Mouse (Mus musculus): ENCODE results near the gene Ttc39b. TPM values are rescaled to one million over a fixed set of nuclear protein-coding genes. Genes with fewer than 3 reads are reported as not detected.

Ttc39b gene
- total RNA-seq, 2 experiments from 2014 or later: 65.1 to 66.7 TPM

DNA sequence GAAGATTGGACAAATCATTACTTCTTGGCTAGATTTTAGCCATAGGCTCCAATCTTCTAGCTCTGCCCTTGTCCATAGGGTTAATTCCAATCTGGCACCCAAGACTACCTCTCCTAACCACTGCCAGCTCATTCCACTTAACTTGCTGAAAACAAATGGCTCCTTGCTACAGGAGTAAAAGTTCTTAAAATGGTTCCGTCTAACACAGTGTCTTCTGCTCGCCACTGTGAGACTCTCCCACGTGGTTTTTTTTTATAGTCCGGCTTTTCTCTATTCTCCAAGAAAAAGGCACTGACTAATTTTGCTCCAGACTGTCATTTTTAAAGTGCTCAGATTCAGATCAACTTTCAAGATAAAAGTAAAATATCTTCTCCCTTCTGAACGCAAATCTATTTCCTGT is 104.8 kb downstream of the Ttc39b start:
- peak overlapping the region; percentile 20 for H3K27ac ChIP-seq
- DNase-seq (ENCODE audit: extremely low spot score in 1 of 2, low spot score in 2 of 2): no peak
- TF ChIP-seq CTCF (IDR thresholded peaks at IDR 0.05): no peak
- H3K4me3 ChIP-seq: no peak overlapping the region
- intact Hi-C loops (cut with DNase I): no loop called here

- no peak overlapping the region for H3K4me3 ChIP-seq
- intact Hi-C loops (cut with DNase I): no loop called here
- no peak for TF ChIP-seq CTCF (IDR thresholded peaks at IDR 0.05)
- no peak for DNase-seq (ENCODE audit: extremely low spot score in 1 of 2, low spot score in 2 of 2)
- no peak overlapping the region for H3K27ac ChIP-seq
Observed at GRCm38 (mm10) chr4:83217128-83217527, 106.9 kb downstream of the Ttc39b start.

DNA sequence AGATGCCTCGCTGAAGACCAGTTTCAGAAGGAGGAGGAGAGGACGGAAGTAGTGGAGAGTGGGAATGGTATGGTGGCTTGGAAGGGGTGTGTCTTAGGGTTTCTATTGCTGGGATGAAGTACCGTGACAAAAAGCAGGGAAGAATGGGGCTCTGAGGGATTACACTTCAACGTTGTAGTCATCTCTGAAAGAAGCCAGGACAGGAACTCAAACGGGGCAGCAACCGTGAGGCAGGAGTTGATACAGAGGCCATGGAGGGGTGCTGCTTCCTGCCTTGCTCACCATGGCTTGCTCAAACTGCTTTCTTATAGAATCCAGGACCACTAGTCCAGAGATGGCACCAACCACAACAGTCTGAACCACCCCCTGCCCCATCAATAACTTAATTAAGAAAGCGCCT is 107.7 kb downstream of the Ttc39b start:
- DNase-seq (ENCODE audit: extremely low spot score in 1 of 2, low spot score in 2 of 2): no peak
- Histone ChIP-seq H3K27ac (no peak overlapping the region), H3K4me3 (no peak overlapping the region)
- TF ChIP-seq CTCF (IDR thresholded peaks at IDR 0.05): no peak
- intact Hi-C loops (cut with DNase I): no loop called here

DNA sequence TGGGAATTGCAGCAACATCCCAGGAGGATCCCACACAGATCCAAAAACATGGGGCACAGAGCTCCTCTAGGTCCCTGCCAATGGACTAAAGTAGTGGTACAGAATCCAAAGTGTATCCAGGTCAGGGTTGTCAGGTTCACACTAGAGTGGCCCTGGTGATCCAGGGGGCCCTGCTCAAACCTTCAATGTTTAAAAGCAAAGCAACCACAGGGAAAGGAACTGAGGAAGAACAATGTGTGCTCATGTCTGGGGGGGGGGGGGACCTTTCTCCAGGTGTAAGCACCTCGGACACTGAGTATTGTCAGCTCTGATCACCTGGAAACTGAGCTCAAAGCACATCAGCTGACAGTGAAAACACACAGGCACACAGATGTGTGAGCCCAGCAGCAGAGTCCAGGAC is 108.3 kb downstream of the Ttc39b start:
- Histone ChIP-seq H3K4me3 (no peak overlapping the region), H3K27ac (no peak overlapping the region)
- DNase-seq (ENCODE audit: extremely low spot score in 1 of 2, low spot score in 2 of 2): no peak
- intact Hi-C loops (cut with DNase I): no loop called here
- no peak for TF ChIP-seq CTCF (IDR thresholded peaks at IDR 0.05)

DNA sequence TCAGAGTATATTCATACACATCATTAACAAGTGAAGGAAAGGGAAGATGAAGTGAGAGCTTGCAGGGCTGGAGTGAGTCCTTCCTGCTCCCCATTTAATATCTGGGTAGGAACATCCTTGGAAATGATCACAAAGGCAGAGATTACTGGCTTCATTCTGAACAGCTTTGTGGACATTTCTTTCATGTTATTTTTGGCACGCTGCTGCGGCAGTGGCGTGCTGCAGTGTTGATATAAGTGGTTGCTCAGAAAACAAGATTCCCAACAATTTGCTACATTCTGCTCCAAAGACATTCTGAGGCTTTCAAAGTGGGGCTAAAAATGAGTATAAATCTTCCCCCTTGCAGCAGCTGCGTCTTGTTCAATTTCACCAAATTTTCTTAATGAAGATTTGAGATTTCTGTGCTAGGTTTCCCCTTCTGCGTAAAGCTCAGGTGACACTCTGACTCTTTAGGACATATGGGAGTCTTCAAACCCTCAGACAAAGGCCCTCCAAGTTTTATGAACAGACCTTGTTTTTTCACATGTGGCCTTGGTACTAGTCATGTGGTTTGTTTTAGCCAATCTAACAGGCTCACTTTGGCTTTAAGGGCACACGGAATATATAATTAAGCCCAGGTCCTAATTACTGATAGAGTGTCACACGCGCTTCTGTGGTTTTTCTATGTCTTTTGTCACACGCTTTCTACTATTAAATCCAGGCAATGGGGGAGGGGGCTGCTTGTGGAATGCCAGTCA is 109.1 kb downstream of the Ttc39b start:
- H3K4me3 ChIP-seq: no peak overlapping the region
- intact Hi-C loops (cut with DNase I): no loop called here
- TF ChIP-seq CTCF (IDR thresholded peaks at IDR 0.05): no peak
- DNase-seq (ENCODE audit: extremely low spot score in 1 of 2, low spot score in 2 of 2): no peak
- H3K27ac ChIP-seq: 0 out of 2 replicates have a peak overlapping the region, but pooled peaks have one; percentile 15

GRCm38 (mm10) chr4:83213752-83214151 is 110.3 kb downstream of the Ttc39b start:
- H3K4me3 ChIP-seq: no peak overlapping the region
- intact Hi-C loops (cut with DNase I): no loop called here
- DNase-seq (ENCODE audit: extremely low spot score in 1 of 2, low spot score in 2 of 2): no peak
- TF ChIP-seq CTCF (IDR thresholded peaks at IDR 0.05): no peak
- H3K27ac ChIP-seq: no peak overlapping the region

GRCm38 (mm10) chr4:83211709-83212108 is 112.3 kb downstream of the Ttc39b start:
- H3K4me3 ChIP-seq: no peak overlapping the region
- no peak overlapping the region; the same call in 1 of the 2 replicates for H3K27ac ChIP-seq

DNA sequence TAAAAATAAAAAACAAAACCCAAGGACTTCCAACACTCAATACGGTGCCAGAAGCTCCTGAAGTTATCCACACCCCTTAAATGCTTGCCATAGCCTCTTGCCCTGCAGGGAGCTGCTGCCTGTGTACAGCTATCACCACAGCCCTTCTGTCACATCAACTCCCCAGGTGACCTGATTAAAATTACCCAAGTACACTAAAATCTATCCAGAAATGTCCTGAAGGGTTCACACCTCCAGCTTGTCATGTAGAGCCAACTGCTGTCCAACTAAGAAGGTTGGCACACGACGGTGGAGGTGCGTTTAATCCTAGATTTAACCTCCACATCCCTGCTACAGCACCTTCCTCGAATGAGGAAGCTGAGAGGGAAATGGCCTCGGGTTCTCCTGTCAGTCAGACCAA is 113.6 kb downstream of the Ttc39b start:
- no peak for DNase-seq (ENCODE audit: extremely low spot score in 1 of 2, low spot score in 2 of 2)
- intact Hi-C loops (cut with DNase I): no loop called here
- TF ChIP-seq CTCF (IDR thresholded peaks at IDR 0.05): no peak
- Histone ChIP-seq H3K4me3 (no peak overlapping the region), H3K27ac (no peak overlapping the region)

More at GRCm38 (mm10) chr4:83211709-83212108, 112.3 kb downstream of the Ttc39b start:
- intact Hi-C loops (cut with DNase I): no loop called here
- no peak for TF ChIP-seq CTCF (IDR thresholded peaks at IDR 0.05)
- no peak for DNase-seq (ENCODE audit: extremely low spot score in 1 of 2, low spot score in 2 of 2)

DNA sequence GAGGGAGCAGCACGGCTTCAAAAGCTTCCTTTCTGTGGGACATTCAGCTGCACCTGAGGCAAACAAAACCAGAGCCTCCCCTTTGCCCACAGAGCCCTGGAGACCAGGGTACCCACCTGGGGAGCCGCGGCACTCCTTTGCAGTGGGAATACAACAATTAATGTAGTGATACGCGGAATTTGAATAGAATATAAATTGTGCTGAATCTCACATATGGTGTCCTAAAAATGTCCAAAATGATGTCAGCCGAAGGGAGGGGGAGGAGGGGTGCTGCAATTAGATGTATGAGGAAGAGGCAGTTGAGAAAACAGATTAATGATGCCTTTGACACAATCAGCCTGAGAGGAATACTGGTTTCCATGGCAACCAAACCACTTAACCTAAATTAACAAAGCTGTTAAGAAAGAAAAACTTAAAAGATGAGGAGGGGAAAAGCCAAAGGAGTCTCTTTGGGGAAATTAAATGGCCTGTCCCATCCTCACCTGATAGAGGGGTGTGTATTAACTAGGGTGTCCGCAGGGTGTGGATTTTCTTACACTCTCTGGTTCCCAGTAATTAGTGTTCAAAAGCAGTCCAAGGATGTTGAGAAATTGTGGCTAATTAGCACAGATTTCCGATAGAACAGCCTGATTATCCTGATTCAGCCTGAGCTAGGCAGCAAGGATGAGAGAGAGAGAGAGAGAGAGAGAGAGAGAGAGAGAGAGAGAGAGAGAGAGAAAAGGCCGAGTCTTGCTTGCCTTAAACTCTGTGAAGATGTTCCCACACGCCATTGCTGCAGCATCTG is 117.1 kb downstream of the Ttc39b start:
- DNase-seq (ENCODE audit: extremely low spot score in 1 of 2, low spot score in 2 of 2): peak in 1 of 2 experiments; percentile 45
- H3K4me3 ChIP-seq: no peak overlapping the region; the same call in 1 of the 2 replicates
- intact Hi-C loops (cut with DNase I): no loop called here
- no peak for TF ChIP-seq CTCF (IDR thresholded peaks at IDR 0.05)
- H3K27ac ChIP-seq: peak overlapping the region; percentile 44; the same call in 1 of the 2 replicates

- intact Hi-C loops (cut with DNase I): no loop called here
- no peak overlapping the region for H3K4me3 ChIP-seq
- peak overlapping the region; percentile 44; the same call in 1 of the 2 replicates for H3K27ac ChIP-seq
- no peak for DNase-seq (ENCODE audit: extremely low spot score in 1 of 2, low spot score in 2 of 2)
- no peak for TF ChIP-seq CTCF (IDR thresholded peaks at IDR 0.05)
Observed at GRCm38 (mm10) chr4:83206416-83206802, 117.6 kb downstream of the Ttc39b start.

DNA sequence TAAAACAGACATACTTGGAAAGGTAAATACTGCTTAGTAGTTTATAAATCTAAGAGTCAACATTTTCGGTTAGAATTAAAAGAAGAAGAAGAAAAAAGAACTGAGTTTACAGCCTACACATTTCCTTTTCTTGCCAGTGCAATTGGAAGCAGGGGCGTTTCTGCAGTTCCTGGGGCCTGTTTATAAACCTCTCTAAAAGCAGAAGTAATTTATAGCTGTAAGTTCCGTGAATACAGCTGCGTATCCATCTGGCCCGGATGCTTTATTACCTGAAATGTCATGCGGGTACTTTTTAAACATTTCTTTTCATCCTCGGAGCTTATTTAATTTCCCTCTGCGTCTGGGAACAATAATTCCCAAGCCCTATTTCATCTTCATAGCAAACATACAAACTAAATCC is 124.7 kb downstream of the Ttc39b start:
- no peak overlapping the region for H3K4me3 ChIP-seq
- no peak for DNase-seq (ENCODE audit: extremely low spot score in 1 of 2, low spot score in 2 of 2)
- no peak for TF ChIP-seq CTCF (IDR thresholded peaks at IDR 0.05)
- peak overlapping the region; percentile 50; the same call in 1 of the 2 replicates for H3K27ac ChIP-seq
- intact Hi-C loops (cut with DNase I): loop anchor here (1.0 kb wide), 1 partner anchor 34 kb away; no protein-coding TSS in a partner anchor

DNA sequence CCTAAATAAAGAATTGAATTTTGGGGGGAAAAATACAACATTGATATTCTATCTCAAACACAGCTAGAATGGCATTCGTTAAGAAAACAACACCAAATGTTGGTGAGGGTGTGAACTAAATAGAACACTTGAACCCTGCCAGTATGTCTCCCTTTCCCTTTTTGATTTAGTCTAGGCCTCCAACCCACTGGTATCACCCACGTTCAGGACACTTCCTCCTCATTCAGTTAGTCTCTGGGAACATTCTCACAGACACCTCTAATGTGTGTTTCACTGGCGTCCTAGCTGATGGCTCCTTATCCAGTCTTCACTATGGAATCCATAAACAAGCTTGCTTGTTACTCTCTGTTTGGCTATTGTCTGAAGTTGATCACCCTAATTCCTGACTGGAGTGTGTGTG is 125.9 kb downstream of the Ttc39b start:
- Histone ChIP-seq H3K4me3 (no peak overlapping the region), H3K27ac (peak overlapping the region; percentile 29; the same call in 1 of the 2 replicates)
- DNase-seq (ENCODE audit: extremely low spot score in 1 of 2, low spot score in 2 of 2): no peak
- TF ChIP-seq CTCF (IDR thresholded peaks at IDR 0.05): no peak
- intact Hi-C loops (cut with DNase I): no loop called here
